Mouse (Mus musculus): ENCODE data around the gene Olfr805. TPM values are rescaled to one million over a fixed set of nuclear protein-coding genes. Genes with fewer than 3 reads are reported as not detected.

Gene Olfr805
- polyA plus RNA-seq (2014; fragmentation: Illumina TruSeq; extraction: RNeasy Lipid Tissue Mini Kit (QIAGEN cat#74804); ENCODE audit: low read depth, low replicate concordance), result not detected

DNA sequence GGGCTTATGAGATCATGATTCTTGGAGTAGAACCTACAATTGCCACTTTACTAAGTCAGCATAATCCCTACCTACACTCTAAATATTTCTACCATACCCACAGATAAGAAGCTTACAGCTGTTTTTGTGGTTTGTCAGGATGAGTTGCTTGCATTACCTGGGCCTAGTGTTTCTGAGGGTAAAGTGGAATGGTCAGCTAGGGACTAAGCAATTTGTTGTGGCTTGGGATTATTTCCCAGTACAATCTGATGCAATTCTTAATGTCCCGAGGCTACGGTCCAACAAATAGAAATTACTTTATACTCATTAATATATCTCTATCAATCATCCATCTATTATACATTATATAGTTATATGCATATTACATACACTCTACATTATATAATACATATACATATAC lies at the start of gene Olfr805:
Olfr805 (minus strand) TSS at position 101 of the 400 bp plus-strand sequence.

DNA sequence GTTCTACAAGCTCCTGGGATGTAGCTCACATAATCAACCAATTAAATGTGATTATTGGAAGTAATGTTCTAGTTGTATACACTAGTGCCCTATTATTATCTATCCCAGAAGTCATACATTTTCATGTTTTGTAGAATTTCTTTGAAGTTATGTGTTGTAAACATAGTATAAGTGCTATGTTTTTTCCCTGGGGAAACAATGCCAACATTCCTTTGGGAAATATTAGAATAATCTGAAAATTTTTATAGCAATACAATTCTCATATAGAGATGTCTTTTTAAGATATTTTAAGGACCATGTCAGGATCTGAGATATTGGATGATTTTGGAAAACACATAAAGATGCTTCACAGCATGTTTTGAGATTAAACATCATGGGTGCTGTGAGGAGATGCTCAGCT lies 45.2 kb upstream of the Olfr805 start, which contains the start of gene Olfr809:
Olfr809 (plus strand) TSS at position 301 of the 400 bp plus-strand sequence.

DNA sequence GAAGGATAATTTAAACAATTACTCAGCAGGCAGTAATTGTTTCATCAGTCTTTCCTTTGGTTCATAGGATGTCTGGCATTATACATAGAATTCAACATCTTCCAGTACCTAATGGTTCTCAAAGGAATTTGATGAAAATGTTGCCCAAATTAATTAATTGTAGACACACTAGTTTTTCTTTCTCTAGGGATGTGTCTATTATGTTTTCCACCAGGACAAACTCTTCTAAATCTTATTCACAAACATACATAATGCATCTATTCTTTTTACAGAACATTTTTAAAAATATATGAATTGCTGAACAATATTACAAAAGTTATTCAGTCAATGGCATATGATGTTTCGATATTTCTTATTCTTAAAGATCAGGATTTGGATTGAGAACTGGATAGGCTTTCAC lies 36.0 kb upstream of the Olfr805 start, which contains the start of gene Olfr808:
Olfr808 (plus strand) TSS at position 301 of the 400 bp plus-strand sequence.

DNA sequence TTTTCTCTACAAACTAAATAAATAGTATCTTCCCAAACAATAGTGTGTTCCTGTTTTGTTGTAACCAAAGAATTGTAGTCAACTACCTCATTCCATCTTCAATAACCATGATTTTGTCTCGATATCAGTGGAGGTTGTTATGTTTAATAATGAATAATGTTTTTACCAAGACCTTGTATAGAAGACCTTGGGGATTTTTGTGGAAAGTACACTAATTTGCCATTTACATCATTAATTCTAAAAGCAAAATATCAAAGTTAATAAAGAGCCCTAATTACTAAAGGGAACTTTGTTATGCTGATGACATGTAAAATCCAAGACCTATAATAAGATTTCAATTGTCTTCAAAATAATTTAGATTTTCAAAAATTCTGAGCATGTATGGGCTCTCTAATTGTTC lies 28.5 kb upstream of the Olfr805 start, which contains the start of gene Olfr807:
Olfr807 (minus strand) TSS at position 101 of the 400 bp plus-strand sequence.

DNA sequence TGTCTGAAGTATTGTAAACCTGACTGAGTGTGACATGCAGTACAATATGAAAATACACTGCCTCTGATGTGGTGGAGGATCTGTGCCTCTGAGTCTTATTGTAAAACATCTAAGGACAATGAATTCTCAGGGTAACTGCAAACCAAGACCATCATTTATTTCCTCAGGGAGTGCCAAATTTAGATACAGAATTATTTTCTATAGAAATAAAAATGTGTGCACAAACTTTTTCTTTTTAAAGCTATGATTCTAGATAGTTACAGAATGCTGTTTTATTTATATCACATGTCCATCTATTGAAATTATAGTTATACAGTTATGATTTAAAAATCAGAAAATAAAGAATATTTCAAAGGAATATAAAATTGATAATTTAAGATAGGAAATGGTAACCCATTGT lies 12.6 kb upstream of the Olfr805 start, which contains the start of gene Olfr806:
Olfr806 (minus strand) TSS at position 101 of the 400 bp plus-strand sequence.

DNA sequence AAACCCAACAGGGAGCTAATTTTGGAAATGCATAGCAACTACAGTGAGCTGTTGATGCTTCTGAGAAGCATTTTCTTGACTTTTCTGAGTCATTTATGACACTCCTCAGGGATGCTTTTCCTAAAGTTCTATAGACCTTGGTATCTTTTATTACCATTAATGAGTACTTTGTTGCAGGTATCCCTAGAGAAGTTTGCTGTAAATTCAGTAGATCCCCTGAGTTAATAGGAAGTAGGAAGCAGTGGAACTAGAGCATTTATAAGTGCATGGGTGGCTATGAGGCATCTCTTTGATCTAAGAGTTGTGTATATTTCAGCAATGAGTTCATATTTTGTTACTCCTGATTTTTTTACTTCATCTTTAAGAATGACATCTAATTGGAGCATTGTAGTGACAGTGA lies 26.3 kb downstream of the Olfr805 start, which contains the start of gene Olfr804:
Olfr804 (plus strand) TSS at position 301 of the 400 bp plus-strand sequence.

DNA sequence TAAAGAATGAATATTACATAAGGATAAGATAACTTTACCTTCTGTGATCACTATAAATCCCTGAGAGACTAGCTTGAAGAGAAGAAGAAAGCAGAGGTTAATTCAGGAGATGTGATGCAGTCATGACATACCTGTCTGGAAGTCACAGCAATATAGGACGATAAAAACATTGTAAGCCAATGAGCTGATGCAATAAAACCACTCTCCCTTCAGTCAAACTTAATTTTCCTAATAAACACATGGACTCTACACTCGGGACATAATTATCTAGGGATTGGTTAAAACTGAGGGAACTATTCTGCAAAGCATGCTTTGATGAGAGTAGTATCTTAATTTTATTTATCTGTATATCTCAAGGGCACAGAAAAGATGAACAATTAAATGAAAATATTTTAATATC lies 35.0 kb downstream of the Olfr805 start, which contains the start of gene Olfr803:
Olfr803 (minus strand) TSS at position 101 of the 400 bp plus-strand sequence.

DNA sequence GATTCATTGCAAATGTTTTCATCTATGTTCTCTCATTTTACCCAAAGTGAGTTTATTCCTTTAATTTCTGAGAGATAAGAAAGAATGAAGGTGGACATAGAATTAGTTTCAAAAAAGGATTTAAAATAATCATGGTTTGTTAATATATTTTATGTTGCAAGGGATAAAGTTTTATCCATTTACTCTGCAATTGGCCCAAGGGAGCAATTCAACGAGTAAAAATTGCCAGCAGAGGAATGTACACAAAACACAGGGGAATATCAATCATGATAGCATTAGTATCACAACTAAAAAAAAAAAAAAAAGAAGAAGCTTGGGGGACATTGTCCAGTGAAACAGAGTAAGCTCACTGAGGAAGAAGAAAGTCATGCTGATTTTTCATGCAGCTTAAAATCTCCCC lies 41.1 kb downstream of the Olfr805 start, which contains the start of gene Olfr802:
Olfr802 (minus strand) TSS at position 101 of the 400 bp plus-strand sequence.

DNA sequence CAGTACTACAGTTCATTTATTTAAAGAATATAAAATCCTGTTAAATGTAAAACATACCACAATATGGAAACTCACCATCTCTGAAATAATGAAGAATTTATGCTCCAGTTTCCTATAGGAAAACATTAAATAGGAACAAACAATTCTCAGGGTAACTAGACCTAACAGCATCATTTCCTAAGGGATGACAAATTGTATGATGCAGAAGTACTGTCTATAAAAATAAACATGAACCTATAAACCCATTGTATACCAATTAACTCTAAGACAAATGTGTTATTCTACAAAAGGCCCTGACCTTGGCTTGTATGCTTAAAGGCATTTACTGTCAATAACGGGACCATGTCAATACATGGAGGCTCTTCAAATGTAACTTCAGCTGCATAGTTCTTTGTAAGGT lies 55.4 kb downstream of the Olfr805 start, which contains the start of gene Olfr801:
Olfr801 (minus strand) TSS at position 101 of the 400 bp plus-strand sequence.

Other genes starting within 250 kb of the Olfr805 start
- gene Olfr789, start 244.6 kb downstream of the Olfr805 start, polyA plus RNA-seq (2014; fragmentation: Illumina TruSeq; extraction: RNeasy Lipid Tissue Mini Kit (QIAGEN cat#74804); ENCODE audit: low read depth, low replicate concordance), result not detected
- gene Olfr790, start 230.9 kb downstream of the Olfr805 start, polyA plus RNA-seq (2014; fragmentation: Illumina TruSeq; extraction: RNeasy Lipid Tissue Mini Kit (QIAGEN cat#74804); ENCODE audit: low read depth, low replicate concordance), result not detected
- gene Olfr791, start 207.6 kb downstream of the Olfr805 start, polyA plus RNA-seq (2014; fragmentation: Illumina TruSeq; extraction: RNeasy Lipid Tissue Mini Kit (QIAGEN cat#74804); ENCODE audit: low read depth, low replicate concordance), result not detected
- gene Olfr792, start 190.2 kb downstream of the Olfr805 start, polyA plus RNA-seq (2014; fragmentation: Illumina TruSeq; extraction: RNeasy Lipid Tissue Mini Kit (QIAGEN cat#74804); ENCODE audit: low read depth, low replicate concordance), result not detected
- not detected for gene Olfr794, start 161.7 kb downstream of the Olfr805 start, polyA plus RNA-seq (2014; fragmentation: Illumina TruSeq; extraction: RNeasy Lipid Tissue Mini Kit (QIAGEN cat#74804); ENCODE audit: low read depth, low replicate concordance)
- not detected for gene Olfr796, start 116.8 kb downstream of the Olfr805 start, polyA plus RNA-seq (2014; fragmentation: Illumina TruSeq; extraction: RNeasy Lipid Tissue Mini Kit (QIAGEN cat#74804); ENCODE audit: low read depth, low replicate concordance)
- not detected for gene Olfr798, start 101.4 kb downstream of the Olfr805 start, polyA plus RNA-seq (2014; fragmentation: Illumina TruSeq; extraction: RNeasy Lipid Tissue Mini Kit (QIAGEN cat#74804); ENCODE audit: low read depth, low replicate concordance)
- not detected for gene Olfr799, start 91.9 kb downstream of the Olfr805 start, polyA plus RNA-seq (2014; fragmentation: Illumina TruSeq; extraction: RNeasy Lipid Tissue Mini Kit (QIAGEN cat#74804); ENCODE audit: low read depth, low replicate concordance)
- gene Olfr800, start 71.7 kb downstream of the Olfr805 start, polyA plus RNA-seq (2014; fragmentation: Illumina TruSeq; extraction: RNeasy Lipid Tissue Mini Kit (QIAGEN cat#74804); ENCODE audit: low read depth, low replicate concordance), result not detected
- gene Olfr801, start 55.5 kb downstream of the Olfr805 start, polyA plus RNA-seq (2014; fragmentation: Illumina TruSeq; extraction: RNeasy Lipid Tissue Mini Kit (QIAGEN cat#74804); ENCODE audit: low read depth, low replicate concordance), result not detected
- gene Olfr802, start 41.2 kb downstream of the Olfr805 start, polyA plus RNA-seq (2014; fragmentation: Illumina TruSeq; extraction: RNeasy Lipid Tissue Mini Kit (QIAGEN cat#74804); ENCODE audit: low read depth, low replicate concordance), result not detected
- gene Olfr803, start 35.1 kb downstream of the Olfr805 start, polyA plus RNA-seq (2014; fragmentation: Illumina TruSeq; extraction: RNeasy Lipid Tissue Mini Kit (QIAGEN cat#74804); ENCODE audit: low read depth, low replicate concordance), result not detected
- gene Olfr804, start 26.2 kb downstream of the Olfr805 start, polyA plus RNA-seq (2014; fragmentation: Illumina TruSeq; extraction: RNeasy Lipid Tissue Mini Kit (QIAGEN cat#74804); ENCODE audit: low read depth, low replicate concordance), result not detected
- gene Olfr806, start 12.5 kb upstream of the Olfr805 start, polyA plus RNA-seq (2014; fragmentation: Illumina TruSeq; extraction: RNeasy Lipid Tissue Mini Kit (QIAGEN cat#74804); ENCODE audit: low read depth, low replicate concordance), result not detected
- not detected for gene Olfr807, start 28.4 kb upstream of the Olfr805 start, polyA plus RNA-seq (2014; fragmentation: Illumina TruSeq; extraction: RNeasy Lipid Tissue Mini Kit (QIAGEN cat#74804); ENCODE audit: low read depth, low replicate concordance)
- not detected for gene Olfr808, start 36.1 kb upstream of the Olfr805 start, polyA plus RNA-seq (2014; fragmentation: Illumina TruSeq; extraction: RNeasy Lipid Tissue Mini Kit (QIAGEN cat#74804); ENCODE audit: low read depth, low replicate concordance)
- not detected for gene Olfr809, start 45.3 kb upstream of the Olfr805 start, polyA plus RNA-seq (2014; fragmentation: Illumina TruSeq; extraction: RNeasy Lipid Tissue Mini Kit (QIAGEN cat#74804); ENCODE audit: low read depth, low replicate concordance)
- gene Olfr810, start 65.5 kb upstream of the Olfr805 start, polyA plus RNA-seq (2014; fragmentation: Illumina TruSeq; extraction: RNeasy Lipid Tissue Mini Kit (QIAGEN cat#74804); ENCODE audit: low read depth, low replicate concordance), result not detected
- gene Olfr811, start 75.0 kb upstream of the Olfr805 start, polyA plus RNA-seq (2014; fragmentation: Illumina TruSeq; extraction: RNeasy Lipid Tissue Mini Kit (QIAGEN cat#74804); ENCODE audit: low read depth, low replicate concordance), result not detected
- not detected for gene Olfr812, start 116.7 kb upstream of the Olfr805 start, polyA plus RNA-seq (2014; fragmentation: Illumina TruSeq; extraction: RNeasy Lipid Tissue Mini Kit (QIAGEN cat#74804); ENCODE audit: low read depth, low replicate concordance)
- gene Olfr813, start 126.0 kb upstream of the Olfr805 start, polyA plus RNA-seq (2014; fragmentation: Illumina TruSeq; extraction: RNeasy Lipid Tissue Mini Kit (QIAGEN cat#74804); ENCODE audit: low read depth, low replicate concordance), result not detected
- not detected for gene Olfr814, start 150.5 kb upstream of the Olfr805 start, polyA plus RNA-seq (2014; fragmentation: Illumina TruSeq; extraction: RNeasy Lipid Tissue Mini Kit (QIAGEN cat#74804); ENCODE audit: low read depth, low replicate concordance)
- not detected for gene Olfr815, start 176.5 kb upstream of the Olfr805 start, polyA plus RNA-seq (2014; fragmentation: Illumina TruSeq; extraction: RNeasy Lipid Tissue Mini Kit (QIAGEN cat#74804); ENCODE audit: low read depth, low replicate concordance)
- not detected for gene Olfr816, start 186.2 kb upstream of the Olfr805 start, polyA plus RNA-seq (2014; fragmentation: Illumina TruSeq; extraction: RNeasy Lipid Tissue Mini Kit (QIAGEN cat#74804); ENCODE audit: low read depth, low replicate concordance)
- not detected for gene Olfr818, start 219.7 kb upstream of the Olfr805 start, polyA plus RNA-seq (2014; fragmentation: Illumina TruSeq; extraction: RNeasy Lipid Tissue Mini Kit (QIAGEN cat#74804); ENCODE audit: low read depth, low replicate concordance)
- gene Olfr819, start 237.9 kb upstream of the Olfr805 start, polyA plus RNA-seq (2014; fragmentation: Illumina TruSeq; extraction: RNeasy Lipid Tissue Mini Kit (QIAGEN cat#74804); ENCODE audit: low read depth, low replicate concordance), result not detected
- gene Olfr247, start 246.8 kb upstream of the Olfr805 start, polyA plus RNA-seq (2014; fragmentation: Illumina TruSeq; extraction: RNeasy Lipid Tissue Mini Kit (QIAGEN cat#74804); ENCODE audit: low read depth, low replicate concordance), result not detected